Mouse (Mus musculus): ENCODE data around the gene Gjd2. TPM values are rescaled to one million over a fixed set of nuclear protein-coding genes. Genes with fewer than 3 reads are reported as not detected.
A peak's percentile ranks its signal among the peaks of the same experiment; 100 is the strongest.

Gjd2 gene
- polyA plus RNA-seq, 1 experiment from 2014 or later = 0.30 TPM

- 93% methylated on average over 5 of the region's 5 CpGs for WGBS
- H3K27ac ChIP-seq = no peak overlapping the region
- no peak overlapping the region for H3K4me3 ChIP-seq
- H3K36me3 ChIP-seq (replicated peaks) = no peaks in the 10 kb centered on the region
- no peaks in the 10 kb centered on the region for H3K27me3 ChIP-seq (ENCODE audit: poor library complexity, severe bottlenecking)
- no peak for DNase-seq (ENCODE audit: extremely low spot score, low spot score)
- no peaks in the 10 kb centered on the region for H3K4me1 ChIP-seq
- no peaks in the 10 kb centered on the region for H3K9me3 ChIP-seq
Observed at GRCm38 (mm10) chr2:114046151-114046664, 32.8 kb upstream of the Gjd2 start.

GRCm38 (mm10) chr2:114037926-114038325 lies 24.5 kb upstream of the Gjd2 start:
- WGBS = 83% methylated on average over 2 of the region's 2 CpGs
- Histone ChIP-seq H3K4me1 (no peaks in the 10 kb centered on the region), H3K4me3 (no peak overlapping the region), H3K36me3 (replicated peaks) (no peaks in the 10 kb centered on the region), H3K27me3 (ENCODE audit: poor library complexity, severe bottlenecking) (no peaks in the 10 kb centered on the region), H3K9me3 (no peaks in the 10 kb centered on the region), H3K27ac (no peak overlapping the region)
- no peak for DNase-seq (ENCODE audit: extremely low spot score, low spot score)

- WGBS = 66% methylated on average over 2 of the region's 2 CpGs
- no peak overlapping the region for H3K27ac ChIP-seq
Observed at GRCm38 (mm10) chr2:114032259-114032658, 18.8 kb upstream of the Gjd2 start.

GRCm38 (mm10) chr2:114023383-114023782 lies 10.0 kb upstream of the Gjd2 start:
- no peak overlapping the region for H3K27ac ChIP-seq
- 92% methylated on average over 6 of the region's 6 CpGs for WGBS

More at GRCm38 (mm10) chr2:114032259-114032658, 18.8 kb upstream of the Gjd2 start:
- no peaks in the 10 kb centered on the region for H3K36me3 ChIP-seq (replicated peaks)
- H3K4me1 ChIP-seq = no peaks in the 10 kb centered on the region
- H3K27me3 ChIP-seq (ENCODE audit: poor library complexity, severe bottlenecking) = no peaks in the 10 kb centered on the region
- DNase-seq (ENCODE audit: extremely low spot score, low spot score) = no peak
- no peak overlapping the region for H3K4me3 ChIP-seq
- H3K9me3 ChIP-seq = no peaks in the 10 kb centered on the region

GRCm38 (mm10) chr2:114020210-114020563 lies 6.8 kb upstream of the Gjd2 start:
- Histone ChIP-seq H3K4me3 (no peak overlapping the region), H3K36me3 (replicated peaks) (no peaks in the 10 kb centered on the region), H3K27ac (no peak overlapping the region), H3K4me1 (peaks cover 7% of the 10 kb centered on the region), H3K27me3 (ENCODE audit: poor library complexity, severe bottlenecking) (peaks cover 23% of the 10 kb centered on the region), H3K9me3 (no peaks in the 10 kb centered on the region)
- no peak for DNase-seq (ENCODE audit: extremely low spot score, low spot score)

More at GRCm38 (mm10) chr2:114023383-114023782, 10.0 kb upstream of the Gjd2 start:
- no peak for DNase-seq (ENCODE audit: extremely low spot score, low spot score)
- Histone ChIP-seq H3K4me1 (peaks cover 5% of the 10 kb centered on the region), H3K9me3 (no peaks in the 10 kb centered on the region), H3K27me3 (ENCODE audit: poor library complexity, severe bottlenecking) (no peaks in the 10 kb centered on the region), H3K36me3 (replicated peaks) (no peaks in the 10 kb centered on the region), H3K4me3 (no peak overlapping the region)

GRCm38 (mm10) chr2:114019474-114020209 lies 6.2 kb upstream of the Gjd2 start:
- Histone ChIP-seq H3K9me3 (no peaks in the 10 kb centered on the region), H3K4me1 (peaks cover 7% of the 10 kb centered on the region), H3K27ac (no peak overlapping the region), H3K27me3 (ENCODE audit: poor library complexity, severe bottlenecking) (peaks cover 29% of the 10 kb centered on the region), H3K36me3 (replicated peaks) (no peaks in the 10 kb centered on the region), H3K4me3 (no peak overlapping the region)
- no peak for DNase-seq (ENCODE audit: extremely low spot score, low spot score)
- 89% methylated on average over 11 of the region's 11 CpGs for WGBS

- no peak for DNase-seq (ENCODE audit: extremely low spot score, low spot score)
- H3K27me3 ChIP-seq (ENCODE audit: poor library complexity, severe bottlenecking) = peaks cover 44% of the 10 kb centered on the region
- H3K4me1 ChIP-seq = peaks cover 18% of the 10 kb centered on the region
- H3K36me3 ChIP-seq (replicated peaks) = no peaks in the 10 kb centered on the region
- WGBS = 30% methylated on average over 10 of the region's 10 CpGs
- no peak overlapping the region for H3K4me3 ChIP-seq
- no peak overlapping the region for H3K27ac ChIP-seq
- H3K9me3 ChIP-seq = no peaks in the 10 kb centered on the region
Observed at GRCm38 (mm10) chr2:114018136-114018535, 4.7 kb upstream of the Gjd2 start.

GRCm38 (mm10) chr2:114014839-114015238 lies 1.4 kb upstream of the Gjd2 start:
- DNase-seq (ENCODE audit: extremely low spot score, low spot score) = no peak
- no peak overlapping the region for H3K4me3 ChIP-seq
- 81% methylated on average over 6 of the region's 6 CpGs for WGBS
- H3K27me3 ChIP-seq (ENCODE audit: poor library complexity, severe bottlenecking) = peaks cover 68% of the 10 kb centered on the region
- peaks cover 23% of the 10 kb centered on the region for H3K4me1 ChIP-seq
- no peak overlapping the region for H3K27ac ChIP-seq
- H3K36me3 ChIP-seq (replicated peaks) = no peaks in the 10 kb centered on the region
- no peaks in the 10 kb centered on the region for H3K9me3 ChIP-seq

GRCm38 (mm10) chr2:114013846-114014245 lies 427 bp upstream of the Gjd2 start:
- H3K4me3 ChIP-seq = peak overlapping the region; percentile 62
- no peaks in the 10 kb centered on the region for H3K36me3 ChIP-seq (replicated peaks)
- H3K9me3 ChIP-seq = no peaks in the 10 kb centered on the region
- no peak for DNase-seq (ENCODE audit: extremely low spot score, low spot score)
- H3K27me3 ChIP-seq (ENCODE audit: poor library complexity, severe bottlenecking) = peaks cover 68% of the 10 kb centered on the region
- peaks cover 23% of the 10 kb centered on the region for H3K4me1 ChIP-seq
- WGBS = 1% methylated on average over 13 of the region's 13 CpGs
- H3K27ac ChIP-seq = no peak overlapping the region

GRCm38 (mm10) chr2:114012749-114013211 lies 639 bp downstream of the Gjd2 start:
- peaks cover 16% of the 10 kb centered on the region for H3K4me1 ChIP-seq
- peak; percentile 26 for DNase-seq (ENCODE audit: extremely low spot score, low spot score)
- peaks cover 68% of the 10 kb centered on the region for H3K27me3 ChIP-seq (ENCODE audit: poor library complexity, severe bottlenecking)
- H3K27ac ChIP-seq = no peak overlapping the region
- 3% methylated on average over 19 of the region's 19 CpGs for WGBS
- peak overlapping the region; percentile 62 for H3K4me3 ChIP-seq
- no peaks in the 10 kb centered on the region for H3K9me3 ChIP-seq
- H3K36me3 ChIP-seq (replicated peaks) = no peaks in the 10 kb centered on the region

- Histone ChIP-seq H3K27me3 (ENCODE audit: poor library complexity, severe bottlenecking) (peaks cover 61% of the 10 kb centered on the region), H3K4me3 (no peak overlapping the region), H3K36me3 (replicated peaks) (no peaks in the 10 kb centered on the region), H3K4me1 (peaks cover 16% of the 10 kb centered on the region), H3K27ac (no peak overlapping the region), H3K9me3 (no peaks in the 10 kb centered on the region)
- WGBS = 46% methylated on average over 4 of the region's 4 CpGs
- DNase-seq (ENCODE audit: extremely low spot score, low spot score) = no peak
Observed at GRCm38 (mm10) chr2:114011838-114012237, 1.6 kb downstream of the Gjd2 start.

GRCm38 (mm10) chr2:114008321-114008720 lies 5.1 kb downstream of the Gjd2 start:
- WGBS = 83% methylated on average over 2 of the region's 2 CpGs
- H3K27ac ChIP-seq = no peak overlapping the region
- H3K36me3 ChIP-seq (replicated peaks) = no peaks in the 10 kb centered on the region
- no peak for DNase-seq (ENCODE audit: extremely low spot score, low spot score)
- no peak overlapping the region for H3K4me3 ChIP-seq
- H3K9me3 ChIP-seq = no peaks in the 10 kb centered on the region
- peaks cover 26% of the 10 kb centered on the region for H3K27me3 ChIP-seq (ENCODE audit: poor library complexity, severe bottlenecking)
- H3K4me1 ChIP-seq = peaks cover 7% of the 10 kb centered on the region

- Histone ChIP-seq H3K27ac (no peak overlapping the region), H3K36me3 (replicated peaks) (no peaks in the 10 kb centered on the region), H3K4me1 (no peaks in the 10 kb centered on the region), H3K4me3 (no peak overlapping the region), H3K27me3 (ENCODE audit: poor library complexity, severe bottlenecking) (no peaks in the 10 kb centered on the region), H3K9me3 (no peaks in the 10 kb centered on the region)
- 86% methylated on average over 8 of the region's 8 CpGs for WGBS
- no peak for DNase-seq (ENCODE audit: extremely low spot score, low spot score)
Observed at GRCm38 (mm10) chr2:113997484-113997883, 15.9 kb downstream of the Gjd2 start.
